Mouse (Mus musculus) brown adipose tissue, adult 24 weeks (tissue): ENCODE measurements around the gene Tut4. TPM values are rescaled to one million over a fixed set of nuclear protein-coding genes. Genes with fewer than 3 reads are reported as not detected.
A peak's percentile ranks its signal among the peaks of the same experiment; 100 is the strongest.

Experiments used
- H3K27ac ChIP-seq: fragments of 200-500 bp; replicated peaks from 2 replicates; pipeline ENCODE4 v1.5.1; 2012; ENCODE audit warnings: low read depth, mild to moderate bottlenecking, low read length
- H3K4me1 ChIP-seq: fragments of 200-500 bp; 2 replicates; pipeline ENCODE4 v1.6.1; 2012; ENCODE audit warnings: low read length, mixed read lengths; ENCODE audit not compliant: control insufficient read depth, insufficient read depth, insufficient read length
- H3K4me3 ChIP-seq: fragments of 200-500 bp; 2 replicates; pipeline ENCODE4 v1.5.1; 2012; ENCODE audit warnings: low read depth, mild to moderate bottlenecking, low read length, moderate library complexity; ENCODE audit not compliant: insufficient read depth
- polyA plus RNA-seq: library from polyadenylated mRNA; stranded (reverse); fragments of >200 nt; gene quantifications from 2 replicates; pipeline ENCODE4 v1.2.4, GENCODE M21; 2012; ENCODE audit not compliant: missing spikeins, insufficient read depth, insufficient read length

Tut4 gene
- 5.9 and 8.0 TPM in 2 replicates for polyA plus RNA-seq

- peak within 1 kb of the TSS; percentile 70 for H3K27ac ChIP-seq
- peaks cover 2% of the 10 kb centered on the region for H3K4me1 ChIP-seq
- H3K4me3 ChIP-seq: peak within 1 kb of the TSS; percentile 76
Measured at GRCm38 (mm10) chr4:108459231-108460155, at the start of gene Tut4. Tut4 (plus strand) TSS chr4:108459426.

- Histone ChIP-seq H3K27ac (no peak overlapping the region), H3K4me3 (no peak overlapping the region), H3K4me1 (no peaks in the 10 kb centered on the region)
Measured at GRCm38 (mm10) chr4:108424587-108424986, 34.6 kb upstream of the Tut4 start.

GRCm38 (mm10) chr4:108427719-108428340 lies 31.4 kb upstream of the Tut4 start:
- Histone ChIP-seq H3K4me3 (no peak overlapping the region), H3K27ac (no peak overlapping the region), H3K4me1 (no peaks in the 10 kb centered on the region)

DNA sequence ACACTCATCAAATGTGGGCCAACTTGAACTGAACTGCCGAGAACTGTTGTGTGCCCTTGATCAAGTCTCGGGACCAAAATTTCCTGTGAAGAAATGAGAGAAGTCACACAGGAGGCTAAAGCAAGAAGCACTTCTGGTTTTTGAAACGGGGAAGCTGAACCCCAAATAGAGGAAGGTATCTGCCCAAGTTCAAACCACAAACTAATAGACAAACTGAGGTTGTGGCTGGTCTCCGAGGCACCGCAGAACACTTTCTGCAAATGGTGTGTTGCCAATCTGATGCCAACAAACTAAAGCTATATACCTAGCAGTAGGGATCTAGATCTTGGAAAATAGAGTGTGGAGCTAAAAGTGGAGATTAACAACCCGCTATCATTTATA lies 30.9 kb upstream of the Tut4 start:
- Histone ChIP-seq H3K4me3 (no peak overlapping the region), H3K27ac (no peak overlapping the region), H3K4me1 (no peaks in the 10 kb centered on the region)

GRCm38 (mm10) chr4:108430656-108431560 lies 28.3 kb upstream of the Tut4 start:
- Histone ChIP-seq H3K27ac (no peak overlapping the region), H3K4me1 (no peaks in the 10 kb centered on the region; the same call in 1 of the 2 replicates), H3K4me3 (no peak overlapping the region)

GRCm38 (mm10) chr4:108431561-108431936 lies 27.7 kb upstream of the Tut4 start:
- no peaks in the 10 kb centered on the region; the same call in 1 of the 2 replicates for H3K4me1 ChIP-seq
- H3K4me3 ChIP-seq: no peak overlapping the region
- H3K27ac ChIP-seq: no peak overlapping the region

DNA sequence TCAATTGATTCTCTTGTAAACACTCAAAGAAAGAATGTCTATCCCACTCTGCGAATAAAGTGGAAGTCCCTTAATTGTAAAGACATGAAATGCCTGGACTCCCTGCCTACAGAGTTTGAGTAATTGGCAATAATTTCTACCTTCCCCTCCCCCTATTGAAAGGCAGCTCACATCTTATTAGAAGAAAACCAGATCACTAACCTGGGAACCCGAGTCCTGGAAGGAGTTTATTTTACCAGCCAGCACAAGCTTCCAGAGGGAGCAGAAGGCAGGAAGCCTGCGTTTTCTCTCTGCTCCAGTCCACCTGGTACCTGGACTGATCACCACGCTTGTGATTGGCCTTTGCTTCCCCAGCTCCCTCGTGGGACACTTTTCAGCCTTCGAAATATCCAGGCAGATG lies 25.9 kb upstream of the Tut4 start:
- Histone ChIP-seq H3K27ac (no peak overlapping the region), H3K4me3 (no peak overlapping the region), H3K4me1 (no peaks in the 10 kb centered on the region; the same call in 1 of the 2 replicates)

DNA sequence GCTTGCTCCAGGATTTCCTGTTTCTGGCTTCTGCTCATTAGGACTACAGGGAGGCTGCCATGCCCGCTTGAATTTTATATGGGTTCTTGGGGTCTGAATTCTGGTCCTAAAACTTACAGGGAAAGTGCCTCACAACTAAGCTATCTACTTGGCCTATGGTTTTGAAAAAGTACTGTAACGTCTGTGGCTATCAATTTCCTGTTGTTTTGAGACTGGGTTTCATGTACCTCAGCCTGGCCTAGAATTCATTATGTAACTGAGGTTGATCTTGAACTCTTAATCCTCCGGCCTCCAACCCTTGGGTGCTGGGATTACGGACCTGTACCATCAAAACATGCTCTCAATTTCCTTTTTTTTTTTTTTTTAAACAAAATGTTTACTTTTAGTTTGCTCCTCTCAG lies 25.0 kb upstream of the Tut4 start:
- no peak overlapping the region for H3K4me3 ChIP-seq
- H3K4me1 ChIP-seq: no peaks in the 10 kb centered on the region; the same call in 1 of the 2 replicates

GRCm38 (mm10) chr4:108434781-108435180 lies 24.4 kb upstream of the Tut4 start:
- H3K27ac ChIP-seq: no peak overlapping the region
- H3K4me3 ChIP-seq: no peak overlapping the region
- no peaks in the 10 kb centered on the region; the same call in 1 of the 2 replicates for H3K4me1 ChIP-seq

More for the DNA sequence above, 25.0 kb upstream of the Tut4 start:
- H3K27ac ChIP-seq: no peak overlapping the region

- Histone ChIP-seq H3K27ac (no peak overlapping the region), H3K4me1 (no peaks in the 10 kb centered on the region; the same call in 1 of the 2 replicates), H3K4me3 (no peak overlapping the region)
Measured at GRCm38 (mm10) chr4:108435646-108436045, 23.6 kb upstream of the Tut4 start.

- Histone ChIP-seq H3K27ac (no peak overlapping the region), H3K4me1 (no peaks in the 10 kb centered on the region; the same call in 1 of the 2 replicates), H3K4me3 (no peak overlapping the region)
Measured at GRCm38 (mm10) chr4:108436225-108436624, 23.0 kb upstream of the Tut4 start.

GRCm38 (mm10) chr4:108438082-108438840 lies 21.0 kb upstream of the Tut4 start:
- Histone ChIP-seq H3K27ac (no peak overlapping the region), H3K4me1 (no peaks in the 10 kb centered on the region; the same call in 1 of the 2 replicates), H3K4me3 (no peak overlapping the region)

DNA sequence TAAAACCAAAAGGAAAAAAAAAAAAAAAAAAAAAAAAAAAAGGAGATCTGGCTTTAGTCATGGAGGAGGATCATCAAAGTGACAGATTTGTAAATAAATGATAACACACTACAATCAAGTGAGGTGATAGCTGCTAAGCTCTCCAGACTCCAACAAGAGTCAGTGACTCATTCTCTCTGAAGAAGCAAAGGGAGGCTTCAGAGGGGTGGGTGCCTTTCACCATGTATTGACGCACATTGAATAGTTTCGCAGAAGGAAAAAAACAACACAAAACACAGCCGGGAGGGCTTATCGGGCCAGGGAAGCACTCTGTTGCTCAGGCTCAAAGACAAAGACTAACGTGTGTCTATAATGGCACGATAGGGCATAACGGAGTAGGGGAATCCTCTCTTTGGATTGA lies 11.1 kb upstream of the Tut4 start:
- no peaks in the 10 kb centered on the region for H3K4me1 ChIP-seq
- no peak overlapping the region for H3K4me3 ChIP-seq
- H3K27ac ChIP-seq: no peak overlapping the region

- peaks cover 2% of the 10 kb centered on the region for H3K4me1 ChIP-seq
- H3K4me3 ChIP-seq: no peak overlapping the region
Measured at GRCm38 (mm10) chr4:108456028-108456427, 3.2 kb upstream of the Tut4 start.

More at GRCm38 (mm10) chr4:108456028-108456427, 3.2 kb upstream of the Tut4 start:
- no peak overlapping the region for H3K27ac ChIP-seq
